Mouse (Mus musculus) liver, embryonic 11.5 days (tissue): ENCODE results near the gene Cisd2. TPM values are rescaled to one million over a fixed set of nuclear protein-coding genes. Genes with fewer than 3 reads are reported as not detected.

ENCODE experiments used
- ATAC-seq: fragments of 200-750 bp; cut with Nextera tagmentation; replicated peaks from 2 replicates; pipeline ENCODE4 v1.8.0; 2017; ENCODE audit warnings: moderate number of reproducible peaks, mild to moderate bottlenecking, moderate TSS enrichment, moderate library complexity; ENCODE audit not compliant: low FRiP score
- DNase-seq: peaks from one replicate; pipeline ENCODE4 v3.0.0-alpha.2; 2017; ENCODE audit warnings: low spot score
- H3K27ac ChIP-seq: fragments of 300-500 bp; sonication (generic); 2 replicates; pipeline ENCODE4 v1.5.1; 2014; ENCODE audit warnings: mild to moderate bottlenecking, low read depth, low read length, control low read depth
- H3K27me3 ChIP-seq: fragments of 300-500 bp; sonication (generic); replicated peaks from 2 replicates; pipeline ENCODE4 v1.6.1; 2014; ENCODE audit warnings: low read length, mixed read lengths; ENCODE audit not compliant: control insufficient read depth, insufficient read depth
- H3K36me3 ChIP-seq: fragments of 300-500 bp; sonication (generic); 2 replicates; pipeline ENCODE4 v1.6.1; 2014; ENCODE audit warnings: mild to moderate bottlenecking, low read length, moderate library complexity, mixed read lengths; ENCODE audit not compliant: control insufficient read depth, insufficient read depth
- H3K4me1 ChIP-seq: fragments of 300-500 bp; sonication (generic); replicated peaks from 2 replicates; pipeline ENCODE4 v1.6.1; 2014; ENCODE audit warnings: low read length, mixed read lengths; ENCODE audit not compliant: control insufficient read depth, insufficient read depth
- H3K4me2 ChIP-seq: fragments of 300-500 bp; sonication (generic); 2 replicates; pipeline ENCODE4 v1.6.1; 2014; ENCODE audit warnings: mild to moderate bottlenecking, control low read depth, moderate library complexity
- H3K4me3 ChIP-seq: fragments of 300-500 bp; sonication (generic); 2 replicates; pipeline ENCODE4 v1.5.1; 2014; ENCODE audit warnings: low read depth, low read length, control low read depth
- H3K9ac ChIP-seq: fragments of 300-500 bp; sonication (generic); 2 replicates; pipeline ENCODE4 v1.6.1; 2014; ENCODE audit warnings: low read depth, low read length, control low read depth
- H3K9me3 ChIP-seq: fragments of 300-500 bp; sonication (generic); 2 replicates; pipeline ENCODE4 v1.6.1; 2016; ENCODE audit warnings: low read length, inconsistent platforms, mixed read lengths; ENCODE audit not compliant: control insufficient read depth
- WGBS: fragments of 180-500 bp; shearing (Covaris S2); extraction: QIAGEN DNeasy Blood & Tissue Kit; methylation state at CpG from one replicate; pipeline ENCODE4 v1.1.7; 2014; 5-methylcytosine and 5-hydroxymethylcytosine counted together
- polyA plus RNA-seq: library from polyadenylated mRNA; unstranded; fragments of >200 nt; fragmentation: Nextera tagmentation; extraction: Ambion mirVana; gene quantifications from 2 replicates; pipeline ENCODE4 v1.2.1, GENCODE M21; 2014

The Cisd2 gene
- polyA plus RNA-seq, 1 experiment from 2014 or later = 58.1 TPM

GRCm38 (mm10) chr3:135375836-135376235 is 47.9 kb downstream of the Cisd2 start:
- Histone ChIP-seq H3K9me3 (no peaks in the 10 kb centered on the region), H3K36me3 (no peaks in the 10 kb centered on the region), H3K27me3 (no peaks in the 10 kb centered on the region), H3K4me2 (no peak overlapping the region), H3K9ac (no peak overlapping the region), H3K27ac (no peak overlapping the region), H3K4me3 (no peak overlapping the region), H3K4me1 (no peaks in the 10 kb centered on the region)
- 73% methylated on average over 3 of the region's 3 CpGs for WGBS
- ATAC-seq = no peak
- no peak for DNase-seq

DNA sequence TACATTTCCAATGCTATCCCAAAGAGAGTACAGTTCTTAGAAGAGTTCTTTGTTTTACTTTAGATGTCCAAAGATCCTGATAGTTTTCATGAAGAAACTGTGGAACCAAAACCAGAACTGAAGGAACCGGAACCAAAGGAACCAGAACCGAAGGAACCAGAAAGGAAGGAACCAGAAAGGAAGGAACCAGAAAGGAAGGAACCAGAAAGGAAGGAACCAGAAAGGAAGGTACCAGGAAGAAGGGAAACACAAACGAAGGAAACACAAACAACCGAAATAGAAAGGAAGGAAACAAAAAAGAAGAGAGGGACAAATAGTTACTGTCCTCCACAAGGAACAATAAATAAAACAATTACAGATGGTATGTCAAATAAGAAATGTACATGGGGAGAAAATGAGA is 66.3 kb downstream of the Cisd2 start:
- no peaks in the 10 kb centered on the region for H3K9me3 ChIP-seq
- H3K4me1 ChIP-seq = no peaks in the 10 kb centered on the region
- no peak for DNase-seq
- no peak overlapping the region for H3K4me2 ChIP-seq
- no peak overlapping the region for H3K4me3 ChIP-seq
- ATAC-seq = no peak
- H3K27ac ChIP-seq = no peak overlapping the region
- WGBS = 80% methylated on average over 4 of the region's 4 CpGs
- H3K9ac ChIP-seq = no peak overlapping the region
- H3K36me3 ChIP-seq = no peaks in the 10 kb centered on the region
- no peaks in the 10 kb centered on the region for H3K27me3 ChIP-seq

Other genes with a start within 250 kb of the Cisd2 start
- gene Cenpe, start 211.4 kb downstream of the Cisd2 start, polyA plus RNA-seq = 30.7 and 34.6 TPM in 2 replicates
- 1.3 and 1.7 TPM in 2 replicates for gene Bdh2, start 142.7 kb downstream of the Cisd2 start, polyA plus RNA-seq
- 0.62 and 1.0 TPM in 2 replicates for gene Slc9b2, start 116.2 kb downstream of the Cisd2 start, polyA plus RNA-seq
- 0.16 and 0.23 TPM in 2 replicates for gene Slc9b1, start 75.9 kb downstream of the Cisd2 start, polyA plus RNA-seq
- 502 and 537 TPM in 2 replicates for gene Ube2d3, start 14.2 kb upstream of the Cisd2 start, polyA plus RNA-seq
- 9.7 TPM in 2 replicates for gene Manba, start 61.7 kb upstream of the Cisd2 start, polyA plus RNA-seq